Mouse (Mus musculus) heart, adult 18-20 months (tissue): ENCODE measurements around the gene Cdon. TPM values are rescaled to one million over a fixed set of nuclear protein-coding genes. Genes with fewer than 3 reads are reported as not detected.

ENCODE experiments used
- DNase-seq, 2 experiments: peaks; one replicate each; pipeline ENCODE4 v3.0.0; 2021 to 2022; ENCODE audit warnings: mixed read lengths in 1 of 2
- total RNA-seq, 2 experiments: library from RNA; stranded (reverse); gene quantifications; 2 replicates each; pipeline ENCODE4 v1.2.3; 2021

Gene Cdon
- total RNA-seq, 2 experiments from 2014 or later = 9.0 to 9.2 TPM

DNA sequence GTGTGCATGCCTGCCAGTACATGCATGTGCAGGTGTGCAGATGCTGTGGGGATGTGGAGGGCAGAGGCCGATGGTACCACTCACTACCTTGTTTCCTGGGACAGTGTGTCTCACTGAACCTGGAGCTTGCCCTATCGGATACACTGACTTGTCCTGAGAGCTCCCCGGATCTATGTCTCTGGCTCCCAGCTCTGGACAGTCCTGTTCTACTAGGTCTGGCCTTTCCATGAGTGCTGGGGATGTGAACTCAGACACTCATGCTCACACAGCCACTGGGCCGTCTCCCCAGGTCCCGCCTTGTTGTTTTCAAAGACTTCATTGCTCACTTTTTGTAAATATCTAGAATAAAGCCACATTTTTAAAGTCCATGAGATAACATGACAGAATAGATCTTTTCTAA, 120.1 kb downstream of the Cdon start:
- DNase-seq = no peak

GRCm38 (mm10) chr9:35541488-35541887, 120.6 kb downstream of the Cdon start:
- peak; percentile 70 to 89 for DNase-seq

GRCm38 (mm10) chr9:35541941-35542340, 121.0 kb downstream of the Cdon start:
- no peak for DNase-seq

- DNase-seq = no peak
Measured at GRCm38 (mm10) chr9:35543099-35543860, 122.4 kb downstream of the Cdon start.

DNA sequence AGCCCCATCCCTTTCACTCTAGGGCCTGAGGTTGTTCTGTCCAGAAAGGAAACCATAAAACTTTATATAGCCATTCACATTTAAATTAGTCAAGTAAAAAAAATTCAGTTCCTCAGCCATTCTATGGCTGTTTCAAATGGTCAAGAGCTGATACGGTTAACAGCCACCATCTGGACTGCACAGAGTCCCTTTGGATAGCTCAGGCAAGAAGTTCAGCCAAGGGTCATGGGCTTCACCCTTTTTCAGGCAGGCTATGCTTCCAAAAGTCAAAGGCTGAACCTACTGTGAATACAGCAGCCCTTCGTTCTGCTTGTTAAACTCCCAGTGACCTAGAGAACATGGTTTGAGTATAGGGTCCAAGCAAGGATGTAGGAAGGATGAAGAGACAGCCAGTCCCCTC, 123.7 kb downstream of the Cdon start:
- peak in 1 of 2 experiments; percentile 44 for DNase-seq

DNA sequence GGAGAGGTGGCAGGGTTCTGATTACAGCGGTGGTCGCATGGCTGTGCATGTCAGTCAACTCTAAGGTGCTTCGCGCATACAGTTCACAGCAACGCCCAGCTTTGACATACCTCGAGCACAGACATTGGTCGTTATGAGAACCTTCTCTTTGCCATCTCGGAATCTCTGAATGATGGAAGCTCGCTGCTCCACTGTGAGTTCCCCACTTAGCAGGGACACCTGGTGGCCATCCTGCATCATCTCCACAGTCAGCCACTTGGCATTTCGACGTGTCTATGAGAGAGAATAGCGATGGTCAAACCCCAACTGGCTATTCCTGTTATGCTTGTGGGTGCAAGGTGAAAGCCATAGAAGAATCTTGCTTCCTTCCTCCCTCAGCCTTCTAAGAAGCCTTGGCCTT, 124.8 kb downstream of the Cdon start:
- DNase-seq = no peak

GRCm38 (mm10) chr9:35546745-35547144, 125.8 kb downstream of the Cdon start:
- no peak for DNase-seq

DNA sequence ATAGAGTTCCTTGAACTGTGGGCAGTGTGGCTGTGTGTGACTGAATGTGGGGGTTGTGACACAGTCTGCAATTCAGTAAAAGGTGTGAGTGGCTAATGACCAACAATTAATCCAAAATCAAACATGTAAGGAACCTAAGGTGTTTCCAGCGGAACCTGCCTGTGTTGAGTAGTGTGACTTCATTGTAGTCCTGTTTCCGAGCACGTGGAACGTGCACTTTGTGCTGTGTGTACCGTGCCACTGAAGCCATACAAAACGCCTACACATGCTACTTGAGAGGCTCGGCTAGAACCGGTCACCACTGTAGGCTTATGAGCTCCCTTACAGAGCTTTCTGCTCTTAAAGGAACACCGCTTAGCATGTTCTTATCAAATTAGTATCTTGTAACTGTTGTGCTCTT, 127.5 kb downstream of the Cdon start:
- DNase-seq = no peak

DNA sequence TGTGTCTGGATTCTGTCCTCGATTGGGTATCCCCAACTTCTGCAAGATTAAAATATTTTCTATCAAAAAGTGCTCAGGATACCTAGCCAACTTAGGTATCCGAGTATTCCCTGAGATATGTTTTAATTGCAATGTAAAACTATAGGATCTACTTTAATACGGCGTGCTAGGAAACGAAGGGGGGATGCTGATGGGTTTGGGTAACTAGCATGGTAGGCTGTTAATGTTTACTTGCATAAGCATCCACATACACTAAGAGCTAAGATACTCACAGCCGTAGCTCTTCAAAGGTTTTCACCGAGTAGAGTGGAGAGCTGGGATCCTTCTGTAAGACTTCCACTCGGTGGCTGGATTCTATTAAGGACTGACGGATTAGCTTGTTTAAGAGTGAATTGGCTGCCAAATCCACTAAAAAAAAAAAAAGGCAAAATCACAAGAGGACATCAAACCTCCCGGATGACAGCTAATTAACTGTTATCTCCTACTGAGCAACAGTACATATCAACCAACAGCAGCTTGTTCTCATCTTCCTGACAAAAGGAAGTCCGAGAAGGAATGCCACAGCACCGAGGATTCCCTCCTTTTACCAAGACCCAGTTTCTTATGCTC, 135.7 kb downstream of the Cdon start:
- DNase-seq = no peak

Other genes starting within 250 kb of the Cdon start
- 10 to 100 TPM; 12.8 to 16.8 TPM for gene Dcps, start 245.1 kb upstream of the Cdon start, total RNA-seq
- 10 to 100 TPM; 81.3 to 90.0 TPM for gene Srpr, start 221.0 kb upstream of the Cdon start, total RNA-seq
- gene Tirap, start 220.8 kb upstream of the Cdon start, total RNA-seq = 1 to 10 TPM; 4.3 to 6.0 TPM
- 10 to 100 TPM; 75.0 to 83.1 TPM for gene Foxred1, start 210.1 kb upstream of the Cdon start, total RNA-seq
- 10 to 100 TPM; 12.0 to 15.7 TPM for gene Fam118b, start 153.3 kb upstream of the Cdon start, total RNA-seq
- gene Rpusd4, start 153.3 kb upstream of the Cdon start, total RNA-seq = 10 to 100 TPM; 14.9 to 16.3 TPM
- gene Gm1113, start 97.1 kb downstream of the Cdon start, total RNA-seq = not detected
- not detected for gene Ddx25, start 137.4 kb downstream of the Cdon start, total RNA-seq
- gene Pus3, start 137.5 kb downstream of the Cdon start, total RNA-seq = 1 to 10 TPM; 6.1 to 6.8 TPM
- not detected for gene Pate2, start 149.2 kb downstream of the Cdon start, total RNA-seq
- gene Hyls1, start 149.3 kb downstream of the Cdon start, total RNA-seq = 1 to 10 TPM; 1.6 to 2.2 TPM
- not detected for gene Pate4, start 190.8 kb downstream of the Cdon start, total RNA-seq
- gene Pate3, start 227.1 kb downstream of the Cdon start, total RNA-seq = not detected